Mouse (Mus musculus): Measurements from ENCODE around the gene Trim63.

- TF ChIP-seq CTCF (conservative IDR thresholded peaks at IDR 0.05; ENCODE audit: low read length) (no peak), POU5F1 (IDR thresholded peaks at IDR 0.05; ENCODE audit: borderline replicate concordance, low read length) (no peak), NANOG (IDR thresholded peaks at IDR 0.05; ENCODE audit: borderline replicate concordance, low read length) (no peak)
Observed at GRCm38 (mm10) chr4:134273417-134274345, 41.2 kb upstream of the Trim63 start.

All from E14TG2a.4 (cell line).